Mouse (Mus musculus) MEL (cell line): ENCODE measurements at regions not wholly inside any gene's neighbourhood (a gene's known extent, or its start where the extent isn't known, plus 50 kb on each side); places are given as distances from the start of the nearest gene placed in this dataset.

Source experiments
- CTCF ChIP-seq, 3 experiments: IDR thresholded peaks in 2 of 3; conservative IDR thresholded peaks in 1 of 3; 2 replicates each; pipeline ENCODE4 v1.5.1; 2011 to 2012; ENCODE audit warnings: low read length in 3 of 3, low read depth in 2 of 3, mild to moderate bottlenecking in 2 of 3, improper control_type of control experiment in 1 of 3, inconsistent platforms in 1 of 3, mixed read lengths in 1 of 3, moderate library complexity in 1 of 3; ENCODE audit not compliant: control insufficient read depth in 1 of 3, insufficient read depth in 1 of 3, poor library complexity in 1 of 3, severe bottlenecking in 1 of 3
- EP300 ChIP-seq, 2 experiments: IDR thresholded peaks; 2 replicates each; pipeline ENCODE4 v1.6.1; 2011; ENCODE audit warnings: improper control_type of control experiment in 2 of 2, low read length in 2 of 2, low read depth in 1 of 2, mild to moderate bottlenecking in 1 of 2
- GATA1 ChIP-seq: IDR thresholded peaks from 2 replicates; pipeline ENCODE4 v1.6.1; 2011; ENCODE audit warnings: low read depth, low read length, improper control_type of control experiment
- USF2 ChIP-seq, 2 experiments: IDR thresholded peaks; 2 replicates each; pipeline ENCODE4 v1.6.1; 2011 to 2012; ENCODE audit warnings: improper control_type of control experiment in 2 of 2, low read length in 2 of 2, borderline replicate concordance in 1 of 2, inconsistent platforms in 1 of 2, low read depth in 1 of 2, mild to moderate bottlenecking in 1 of 2; ENCODE audit not compliant: insufficient read depth in 1 of 2

DNA sequence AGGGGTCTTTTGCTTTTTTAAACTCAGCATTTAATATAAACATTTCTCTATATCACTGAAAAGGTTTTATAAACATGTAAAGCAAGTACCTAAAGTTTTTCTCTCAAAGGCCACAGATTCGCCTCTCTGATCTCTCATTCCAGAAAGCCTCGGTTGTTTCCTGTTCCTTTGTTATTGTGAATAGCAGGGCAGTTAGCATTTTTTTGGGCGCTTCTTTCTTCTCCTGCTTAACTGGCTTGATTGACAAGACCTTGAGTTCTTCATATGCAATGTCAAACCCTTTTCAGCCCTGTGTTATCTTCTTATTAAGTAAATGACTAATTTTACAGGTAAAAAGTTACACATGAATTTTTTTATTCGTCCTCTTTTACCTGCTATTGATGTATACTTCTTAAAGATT lies 316.7 kb downstream of the Slc4a3 start:
- TF ChIP-seq CTCF (IDR thresholded peaks at IDR 0.05 in 2 of 3, conservative IDR thresholded peaks at IDR 0.05 in 1 of 3; ENCODE audit: control insufficient read depth in 1 of 3, insufficient read depth in 1 of 3, low read depth in 2 of 3, low read length in 3 of 3, poor library complexity in 1 of 3, severe bottlenecking in 1 of 3): no peak
- no peak for TF ChIP-seq USF2 (IDR thresholded peaks at IDR 0.05; ENCODE audit: borderline replicate concordance in 1 of 2, insufficient read depth in 1 of 2, low read depth in 1 of 2, low read length in 2 of 2)
- TF ChIP-seq EP300 (IDR thresholded peaks at IDR 0.05; ENCODE audit: low read depth in 1 of 2, low read length in 2 of 2): no peak
- no peak for TF ChIP-seq GATA1
